Mouse (Mus musculus): ENCODE results near the gene Shank1. TPM values are rescaled to one million over a fixed set of nuclear protein-coding genes. Genes with fewer than 3 reads are reported as not detected.
A peak's percentile ranks its signal among the peaks of the same experiment; 100 is the strongest.

Gene Shank1
- polyA plus RNA-seq, 1 experiment from 2014 or later: 0.86 TPM

- ATAC-seq (ENCODE audit: insufficient number of reproducible peaks, low FRiP score): peak; percentile 92
Observed at GRCm38 (mm10) chr7:44304775-44305641, 5.0 kb upstream of the Shank1 start.

GRCm38 (mm10) chr7:44305686-44306085, 4.4 kb upstream of the Shank1 start:
- peak overlapping the region; percentile 20; the same call in 1 of the 2 replicates for H3K4me3 ChIP-seq
- no peak overlapping the region for H3K9ac ChIP-seq
- peaks cover 13% of the 10 kb centered on the region for H3K4me1 ChIP-seq (replicated peaks)
- 12% methylated on average over 16 of the region's 16 CpGs for WGBS
- peaks cover 47% of the 10 kb centered on the region for H3K27me3 ChIP-seq (replicated peaks)
- no peak overlapping the region for H3K27ac ChIP-seq (ENCODE audit: poor library complexity, severe bottlenecking)
- peak overlapping the region; percentile 86 for H3K4me2 ChIP-seq
- no peaks in the 10 kb centered on the region for H3K9me3 ChIP-seq (replicated peaks)
- ATAC-seq (ENCODE audit: insufficient number of reproducible peaks, low FRiP score): no peak
- no peaks in the 10 kb centered on the region for H3K36me3 ChIP-seq

More at GRCm38 (mm10) chr7:44304775-44305641, 5.0 kb upstream of the Shank1 start:
- H3K4me3 ChIP-seq: peak overlapping the region; percentile 59
- peak overlapping the region; percentile 77 for H3K27ac ChIP-seq (ENCODE audit: poor library complexity, severe bottlenecking)
- peak overlapping the region; percentile 78 for H3K9ac ChIP-seq
- peaks cover 47% of the 10 kb centered on the region for H3K27me3 ChIP-seq (replicated peaks)
- under 1% methylated on average over 49 of the region's 49 CpGs for WGBS
- no peaks in the 10 kb centered on the region for H3K36me3 ChIP-seq
- H3K9me3 ChIP-seq (replicated peaks): no peaks in the 10 kb centered on the region
- H3K4me2 ChIP-seq: peak overlapping the region; percentile 86
- peaks cover 6% of the 10 kb centered on the region for H3K4me1 ChIP-seq (replicated peaks)

DNA sequence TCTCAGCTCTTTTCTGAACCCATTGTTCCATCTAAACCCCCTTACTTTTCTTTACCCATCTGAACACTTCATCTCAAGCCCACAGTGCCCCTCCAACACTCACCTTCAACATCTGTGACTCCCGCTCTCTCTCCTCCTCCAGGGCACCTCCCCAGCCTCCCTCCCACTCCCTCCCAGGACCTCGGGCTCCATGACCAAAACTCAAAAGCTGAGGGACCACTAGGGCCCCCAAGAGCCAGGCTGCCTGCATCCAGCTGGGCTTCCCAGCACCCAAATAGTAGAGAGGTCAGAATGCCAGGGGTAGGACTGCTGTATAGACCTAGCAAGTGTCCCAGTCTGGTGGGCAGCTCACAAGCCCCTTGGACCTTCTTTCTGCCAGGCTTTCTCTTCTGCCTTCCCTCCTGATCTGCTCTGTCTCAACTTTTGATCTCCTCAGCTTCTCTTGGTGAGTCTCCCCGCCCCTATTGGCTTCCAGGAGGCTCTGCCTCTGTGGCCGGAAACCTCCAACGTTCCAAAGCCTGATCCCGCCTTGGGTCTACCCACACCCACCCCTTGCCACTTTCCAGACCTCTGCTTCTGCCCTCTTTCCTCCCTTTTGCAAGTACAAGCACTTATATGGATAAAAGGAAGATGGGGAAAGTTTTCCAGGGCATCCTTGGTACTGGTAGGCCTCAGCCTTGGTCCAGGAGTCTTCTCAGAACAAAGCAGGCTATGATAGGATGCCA, 3.4 kb upstream of the Shank1 start, which contains the start of gene Clec11a:
Clec11a (minus strand) TSS at position 387 of the 725 bp plus-strand sequence.
- peaks cover 54% of the 10 kb centered on the region for H3K27me3 ChIP-seq (replicated peaks)
- H3K4me2 ChIP-seq: peak within 1 kb of the TSS; percentile 86
- 62% methylated on average over 6 of the region's 6 CpGs for WGBS
- peaks cover 22% of the 10 kb centered on the region for H3K4me1 ChIP-seq (replicated peaks)
- H3K36me3 ChIP-seq: no peaks in the 10 kb centered on the region
- no peak within 1 kb of the TSS for H3K27ac ChIP-seq (ENCODE audit: poor library complexity, severe bottlenecking)
- no peaks in the 10 kb centered on the region for H3K9me3 ChIP-seq (replicated peaks)
- ATAC-seq (ENCODE audit: insufficient number of reproducible peaks, low FRiP score): no peak
- no peak within 1 kb of the TSS for H3K9ac ChIP-seq
- peak within 1 kb of the TSS; percentile 20; the same call in 1 of the 2 replicates for H3K4me3 ChIP-seq

DNA sequence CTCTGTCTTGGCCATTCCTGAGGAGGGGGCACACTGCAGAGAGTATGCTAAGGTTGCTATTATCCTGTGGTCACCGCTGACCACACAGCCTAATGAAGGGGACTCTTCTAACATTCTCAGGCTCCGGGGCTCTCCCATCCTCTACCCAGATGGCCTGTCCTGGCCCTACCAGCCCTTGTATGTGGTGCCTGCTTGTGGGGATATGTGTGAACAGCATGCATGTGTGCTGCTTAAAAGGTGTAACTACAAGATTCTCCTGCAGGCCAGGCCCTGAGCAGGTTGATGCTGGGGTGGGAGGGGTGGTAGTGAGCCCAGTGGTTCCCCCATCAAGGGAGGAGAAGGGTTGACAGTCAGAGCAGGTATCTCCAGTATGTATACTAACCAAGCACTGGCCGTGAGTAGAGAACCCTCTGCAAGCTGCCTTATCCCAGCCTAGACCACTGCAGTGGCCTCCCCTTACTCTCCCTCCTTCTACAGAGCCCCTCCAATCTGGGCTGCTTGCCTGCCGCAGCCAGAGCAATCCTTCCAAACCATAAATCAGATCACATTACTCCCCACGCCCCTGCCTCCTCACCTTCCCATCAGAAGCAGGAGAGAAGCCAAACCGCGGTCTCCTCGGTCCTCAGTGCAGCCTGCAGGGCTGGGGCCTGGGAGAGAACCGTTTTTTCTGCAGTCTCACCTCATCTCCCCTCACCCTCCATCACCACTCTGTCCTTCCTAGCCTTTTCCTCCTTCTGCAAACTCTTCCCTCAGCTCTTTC, 2.6 kb upstream of the Shank1 start:
- WGBS: 48% methylated on average over 9 of the region's 9 CpGs
- H3K27ac ChIP-seq (ENCODE audit: poor library complexity, severe bottlenecking): no peak overlapping the region
- H3K9me3 ChIP-seq (replicated peaks): no peaks in the 10 kb centered on the region
- H3K4me3 ChIP-seq: no peak overlapping the region
- H3K36me3 ChIP-seq: no peaks in the 10 kb centered on the region
- peaks cover 62% of the 10 kb centered on the region for H3K27me3 ChIP-seq (replicated peaks)
- H3K9ac ChIP-seq: no peak overlapping the region
- no peak for ATAC-seq (ENCODE audit: insufficient number of reproducible peaks, low FRiP score)
- H3K4me1 ChIP-seq (replicated peaks): peaks cover 22% of the 10 kb centered on the region
- no peak overlapping the region for H3K4me2 ChIP-seq

- no peaks in the 10 kb centered on the region for H3K9me3 ChIP-seq (replicated peaks)
- H3K4me2 ChIP-seq: peak overlapping the region; percentile 95
- peak; percentile 15; the same call in 1 of the 2 replicates for ATAC-seq (ENCODE audit: insufficient number of reproducible peaks, low FRiP score)
- H3K27ac ChIP-seq (ENCODE audit: poor library complexity, severe bottlenecking): no peak overlapping the region
- H3K4me3 ChIP-seq: peak overlapping the region; percentile 53
- H3K27me3 ChIP-seq (replicated peaks): peaks cover 90% of the 10 kb centered on the region
- H3K4me1 ChIP-seq (replicated peaks): peaks cover 16% of the 10 kb centered on the region
- WGBS: 1% methylated on average over 37 of the region's 40 CpGs
- H3K9ac ChIP-seq: peak overlapping the region; percentile 71
- H3K36me3 ChIP-seq: no peaks in the 10 kb centered on the region
Observed at GRCm38 (mm10) chr7:44310285-44310877, 328 bp downstream of the Shank1 start.

DNA sequence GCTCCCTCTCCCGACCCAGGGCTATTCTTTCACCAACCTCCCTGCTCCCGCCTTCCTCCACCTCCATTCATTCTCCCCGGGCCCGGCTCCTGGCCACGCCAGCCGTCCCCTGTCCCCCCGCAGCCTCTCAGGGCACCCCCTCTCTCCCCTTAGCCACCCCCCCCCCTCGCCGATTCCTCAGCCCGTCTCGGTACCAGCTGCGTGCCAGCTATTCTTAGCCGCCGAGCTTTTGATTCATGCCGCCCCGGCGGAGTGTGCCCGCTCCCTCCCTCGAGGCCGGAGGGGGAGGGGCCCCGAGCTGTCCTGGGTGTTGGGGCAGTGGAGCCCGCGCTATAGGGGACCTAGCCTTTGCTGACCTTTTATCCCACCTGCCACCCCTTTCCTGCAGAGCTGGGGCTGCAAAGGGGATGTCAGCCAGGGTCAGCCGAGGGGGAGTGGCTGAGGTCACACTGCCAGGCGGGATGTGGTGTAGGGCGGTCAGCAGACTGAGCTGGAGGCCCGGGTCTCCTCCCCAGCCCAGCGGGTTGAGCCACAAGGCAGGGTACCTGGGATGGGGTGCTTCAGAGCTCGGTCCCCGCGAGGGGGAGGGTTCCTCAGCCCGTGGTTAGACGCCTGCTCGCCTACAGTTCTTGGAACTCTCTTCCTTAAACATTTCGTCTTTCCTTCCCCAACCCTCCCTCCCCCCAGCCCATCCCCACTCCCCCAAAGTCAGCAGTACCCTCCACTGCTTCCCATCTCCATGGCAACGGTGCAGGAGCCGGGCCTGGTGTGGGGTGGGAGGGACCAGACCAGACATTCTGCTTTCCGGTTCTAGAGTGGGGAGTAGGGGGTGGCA, 1.0 kb downstream of the Shank1 start:
- H3K9me3 ChIP-seq (replicated peaks): no peaks in the 10 kb centered on the region
- peaks cover 97% of the 10 kb centered on the region for H3K27me3 ChIP-seq (replicated peaks)
- H3K4me1 ChIP-seq (replicated peaks): peaks cover 16% of the 10 kb centered on the region
- peak overlapping the region; percentile 71 for H3K9ac ChIP-seq
- H3K4me3 ChIP-seq: peak overlapping the region; percentile 53
- H3K36me3 ChIP-seq: no peaks in the 10 kb centered on the region
- peak overlapping the region; percentile 95 for H3K4me2 ChIP-seq
- peak; percentile 43; the same call in 1 of the 2 replicates for ATAC-seq (ENCODE audit: insufficient number of reproducible peaks, low FRiP score)
- H3K27ac ChIP-seq (ENCODE audit: poor library complexity, severe bottlenecking): no peak overlapping the region
- 1% methylated on average over 38 of the region's 38 CpGs for WGBS

GRCm38 (mm10) chr7:44311713-44312304, 1.8 kb downstream of the Shank1 start:
- peak overlapping the region; percentile 95; the same call in 1 of the 2 replicates for H3K4me2 ChIP-seq
- peaks cover 98% of the 10 kb centered on the region for H3K27me3 ChIP-seq (replicated peaks)
- H3K36me3 ChIP-seq: no peaks in the 10 kb centered on the region
- H3K4me1 ChIP-seq (replicated peaks): peaks cover 16% of the 10 kb centered on the region
- no peak overlapping the region for H3K27ac ChIP-seq (ENCODE audit: poor library complexity, severe bottlenecking)
- ATAC-seq (ENCODE audit: insufficient number of reproducible peaks, low FRiP score): no peak
- WGBS: 12% methylated on average over 6 of the region's 6 CpGs
- H3K4me3 ChIP-seq: 0 out of 2 replicates have a peak overlapping the region, but pooled peaks have one; percentile 53
- H3K9ac ChIP-seq: peak overlapping the region; percentile 71; the same call in 1 of the 2 replicates
- H3K9me3 ChIP-seq (replicated peaks): no peaks in the 10 kb centered on the region

DNA sequence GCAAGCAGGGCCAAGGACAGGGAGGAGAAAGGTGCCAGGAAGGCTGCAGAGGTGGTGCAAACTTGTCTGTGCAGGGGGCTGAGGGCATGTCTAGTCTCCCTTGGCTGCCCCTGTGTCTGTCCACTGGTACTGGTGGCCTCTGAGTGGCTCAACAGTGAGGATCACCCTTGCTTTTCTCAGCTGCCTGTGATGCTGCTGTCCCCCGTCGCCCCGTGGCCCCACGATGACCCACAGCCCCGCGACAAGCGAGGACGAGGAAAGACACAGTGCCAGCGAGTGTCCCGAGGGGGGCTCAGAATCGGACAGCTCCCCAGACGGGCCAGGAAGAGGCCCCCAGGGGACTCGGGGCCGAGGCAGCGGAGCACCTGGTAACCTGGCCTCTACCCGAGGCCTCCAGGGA, 2.4 kb downstream of the Shank1 start:
- 41% methylated on average over 16 of the region's 16 CpGs for WGBS
- H3K27me3 ChIP-seq (replicated peaks): peaks cover 93% of the 10 kb centered on the region
- H3K27ac ChIP-seq (ENCODE audit: poor library complexity, severe bottlenecking): no peak overlapping the region
- no peak for ATAC-seq (ENCODE audit: insufficient number of reproducible peaks, low FRiP score)
- no peak overlapping the region for H3K4me3 ChIP-seq
- no peak overlapping the region for H3K4me2 ChIP-seq
- peaks cover 16% of the 10 kb centered on the region for H3K4me1 ChIP-seq (replicated peaks)
- H3K9me3 ChIP-seq (replicated peaks): no peaks in the 10 kb centered on the region
- no peaks in the 10 kb centered on the region for H3K36me3 ChIP-seq
- no peak overlapping the region for H3K9ac ChIP-seq

DNA sequence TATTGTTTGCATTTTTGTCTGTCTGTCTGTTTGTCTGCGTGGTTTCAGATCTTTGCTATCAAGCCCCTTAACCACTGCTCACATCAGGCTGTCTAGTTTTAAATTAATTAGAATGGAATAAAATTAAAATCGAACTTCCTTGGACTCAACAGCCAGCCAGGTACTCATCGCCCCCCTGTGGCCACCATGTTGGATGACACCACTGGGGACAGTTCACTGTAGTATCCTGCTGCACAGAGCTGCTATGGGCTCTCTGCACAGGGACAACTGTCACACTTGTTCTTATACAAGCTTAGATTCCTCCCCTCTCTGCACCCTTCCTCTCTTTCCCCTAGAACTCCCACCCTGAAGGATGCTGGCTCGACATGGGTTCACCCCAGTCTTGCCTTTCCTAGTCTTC, 7.9 kb downstream of the Shank1 start:
- Histone ChIP-seq H3K27ac (ENCODE audit: poor library complexity, severe bottlenecking) (no peak overlapping the region), H3K36me3 (no peaks in the 10 kb centered on the region), H3K4me3 (no peak overlapping the region), H3K9ac (no peak overlapping the region), H3K9me3 (replicated peaks) (no peaks in the 10 kb centered on the region), H3K4me1 (replicated peaks) (no peaks in the 10 kb centered on the region), H3K27me3 (replicated peaks) (peaks cover 71% of the 10 kb centered on the region), H3K4me2 (no peak overlapping the region)
- ATAC-seq (ENCODE audit: insufficient number of reproducible peaks, low FRiP score): no peak
- WGBS: 33% methylated on average over 4 of the region's 4 CpGs
